ENCODE assay signal across 22 mouse cellular contexts in the genomic region with DNA sequence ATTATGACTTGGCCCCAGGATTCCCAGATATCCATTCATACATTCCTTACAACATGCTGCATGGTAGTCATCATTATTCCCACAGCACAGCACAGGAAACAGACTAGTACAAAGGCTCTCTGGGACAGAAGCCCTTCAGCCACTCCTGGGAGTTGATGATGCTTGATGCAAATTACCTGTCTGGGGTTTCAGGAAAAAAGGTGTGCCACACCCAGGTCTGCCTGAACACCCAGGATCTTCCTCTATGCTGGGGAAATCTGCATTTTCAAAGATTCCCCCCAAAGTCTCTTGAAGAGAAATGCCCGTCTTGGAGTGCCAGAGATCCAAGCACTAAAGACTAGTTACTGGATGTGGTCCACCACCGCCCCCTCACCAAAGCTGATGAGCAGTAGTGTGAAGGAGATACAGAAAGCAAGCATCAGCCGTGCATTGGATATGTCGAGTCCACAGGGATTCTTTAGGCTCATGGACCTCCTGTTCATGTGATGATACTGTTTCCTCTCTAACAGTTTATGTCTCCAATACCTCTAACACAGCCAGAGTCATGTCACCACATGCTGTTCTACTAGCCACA.
DNase-seq lines count a peak whose midpoint lies in the region.
"Had no signal": no experiment of that assay in that cellular context is flagged by ENCODE, and none has a peak within 500 bp of the region (broad histone marks: within the 10 kb centered on the region; RNA-seq: fewer than 3 reads in every experiment).

No protein-coding gene starts in this region.

- intact Hi-C loops in heart, postnatal 25 days (cut with DNase I), result loop anchor here (2.0 kb wide), 1 partner anchor 23 kb away; no protein-coding TSS in a partner anchor

- DNase-seq in heart, adult 11 months, result peak; percentile 86
- no peak for DNase-seq in heart, postnatal 25 days (ENCODE audit: low spot score)
- DNase-seq in left cerebral cortex, adult 18-20 months (ENCODE audit: low spot score in 2 of 2), result peak; percentile 33 to 47
- DNase-seq in left cerebral cortex, adult 8-10 months (ENCODE audit: low spot score in 2 of 2), result no peak
- DNase-seq in right cerebral cortex, postnatal 10 days (ENCODE audit: low spot score in 2 of 2), result peak; percentile 53 to 59
- no peak for DNase-seq in right cerebral cortex, postnatal 36 days (ENCODE audit: low spot score in 2 of 2)
- DNase-seq in right cerebral cortex, postnatal 14 days, result peak; percentile 38
- DNase-seq in ovary, adult 18-20 months (ENCODE audit: low spot score), result no peak
- DNase-seq: adrenal gland, adult 2 months; adrenal gland, postnatal 36 days; cerebellum, adult 18-20 months; cerebellum, postnatal 10 days; gastrocnemius, postnatal 25 days; heart, adult 18-20 months; heart, postnatal 36 days; kidney, adult 11 months; kidney, postnatal 36 days; liver, postnatal 0 days; lung, postnatal 36 days; retina, postnatal 1 day; thymus, adult 18-20 months; thymus, postnatal 36 days had no signal

Comparison
In these comparisons a context has a peak if more than half of its experiments do, and no peak if none do; other contexts are left out.
1. DNase-seq: peak in heart, adult 11 months (single experiment), left cerebral cortex, adult 18-20 months (2 of 2), right cerebral cortex, postnatal 10 days (2 of 2) and right cerebral cortex, postnatal 14 days (single experiment); none in heart, postnatal 25 days (single experiment), left cerebral cortex, adult 8-10 months (0 of 2), right cerebral cortex, postnatal 36 days (0 of 2) and ovary, adult 18-20 months (single experiment).